Mouse (Mus musculus): ENCODE results near the gene Usp32. TPM values are rescaled to one million over a fixed set of nuclear protein-coding genes. Genes with fewer than 3 reads are reported as not detected.
A peak's percentile ranks its signal among the peaks of the same experiment; 100 is the strongest.

The Usp32 gene
- 5.3 and 5.4 TPM in 2 replicates for polyA plus RNA-seq (2016; fragmentation: Nextera tagmentation; extraction: Ambion mirVana)

- Histone ChIP-seq H3K4me3 (peak within 1 kb of the TSS; percentile 87), H3K27me3 (replicated peaks) (no peaks in the 10 kb centered on the region), H3K4me2 (peak within 1 kb of the TSS; percentile 74), H3K4me1 (replicated peaks) (peaks cover 3% of the 10 kb centered on the region; the same call in 1 of the 2 replicates), H3K9me3 (replicated peaks) (no peaks in the 10 kb centered on the region), H3K9ac (peak within 1 kb of the TSS; percentile 91), H3K36me3 (no peaks in the 10 kb centered on the region), H3K27ac (ENCODE audit: poor library complexity, severe bottlenecking) (peak within 1 kb of the TSS; percentile 85)
- peak; percentile 99 for ATAC-seq (ENCODE audit: insufficient number of reproducible peaks, low FRiP score)
- WGBS, result under 1% methylated on average over 85 of the region's 94 CpGs
Observed at GRCm38 (mm10) chr11:85139581-85140540, at the start of gene Usp32. Usp32 (minus strand) TSS chr11:85140161.

DNA sequence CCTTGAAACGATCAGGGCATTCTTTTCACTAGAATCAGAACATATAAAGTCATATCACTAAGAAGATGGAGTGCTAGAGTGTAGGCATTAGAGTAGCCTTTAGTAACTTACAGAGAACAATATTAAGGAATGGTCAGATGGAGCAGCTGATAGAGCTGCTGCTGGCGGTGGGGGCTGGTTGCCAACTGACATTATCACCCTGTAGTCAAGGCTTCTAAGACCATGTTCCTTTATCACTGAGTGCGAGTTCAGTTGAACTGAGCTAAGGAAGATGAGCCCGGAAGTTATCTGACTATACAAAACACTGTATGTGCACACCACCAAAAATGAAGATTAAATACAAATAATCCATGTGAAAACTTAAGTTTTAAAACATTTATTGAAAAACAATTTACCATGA is 49.1 kb upstream of the Usp32 start:
- no peak for ATAC-seq (ENCODE audit: insufficient number of reproducible peaks, low FRiP score)
- Histone ChIP-seq H3K9me3 (replicated peaks) (peaks cover 2% of the 10 kb centered on the region; the same call in 1 of the 2 replicates), H3K27me3 (replicated peaks) (no peaks in the 10 kb centered on the region), H3K4me1 (replicated peaks) (no peaks in the 10 kb centered on the region), H3K4me2 (no peak overlapping the region), H3K36me3 (peaks cover 53% of the 10 kb centered on the region), H3K4me3 (no peak overlapping the region), H3K27ac (ENCODE audit: poor library complexity, severe bottlenecking) (no peak overlapping the region), H3K9ac (no peak overlapping the region)
- 83% methylated on average over 4 of the region's 4 CpGs for WGBS

DNA sequence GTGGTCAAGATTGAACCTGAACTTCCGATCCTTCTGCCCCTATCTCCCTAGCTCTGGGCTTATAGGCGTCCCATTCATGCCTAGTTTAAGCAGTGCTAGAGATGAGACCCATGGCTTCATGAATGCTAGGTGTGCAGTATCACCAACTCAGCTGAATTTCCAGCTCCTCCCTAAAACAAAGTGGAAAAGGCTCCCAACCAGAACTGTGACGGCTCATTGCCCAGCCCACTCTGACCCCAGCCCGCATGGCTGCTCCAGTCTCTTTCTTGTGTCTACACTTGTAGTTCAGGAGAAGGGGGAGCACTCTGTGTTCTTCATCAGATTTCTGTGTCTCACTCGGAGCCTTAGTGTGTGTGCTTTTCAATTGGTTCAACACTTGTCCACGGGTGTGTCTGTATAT is 44.9 kb upstream of the Usp32 start:
- H3K27ac ChIP-seq (ENCODE audit: poor library complexity, severe bottlenecking), result no peak overlapping the region
- no peak for ATAC-seq (ENCODE audit: insufficient number of reproducible peaks, low FRiP score)
- H3K4me3 ChIP-seq, result no peak overlapping the region
- no peaks in the 10 kb centered on the region for H3K27me3 ChIP-seq (replicated peaks)
- WGBS, result 87% methylated on average over 6 of the region's 6 CpGs
- no peak overlapping the region for H3K4me2 ChIP-seq
- H3K36me3 ChIP-seq, result peaks cover 19% of the 10 kb centered on the region
- H3K4me1 ChIP-seq (replicated peaks), result peaks cover 4% of the 10 kb centered on the region
- no peak overlapping the region for H3K9ac ChIP-seq
- peaks cover 2% of the 10 kb centered on the region; the same call in 1 of the 2 replicates for H3K9me3 ChIP-seq (replicated peaks)

DNA sequence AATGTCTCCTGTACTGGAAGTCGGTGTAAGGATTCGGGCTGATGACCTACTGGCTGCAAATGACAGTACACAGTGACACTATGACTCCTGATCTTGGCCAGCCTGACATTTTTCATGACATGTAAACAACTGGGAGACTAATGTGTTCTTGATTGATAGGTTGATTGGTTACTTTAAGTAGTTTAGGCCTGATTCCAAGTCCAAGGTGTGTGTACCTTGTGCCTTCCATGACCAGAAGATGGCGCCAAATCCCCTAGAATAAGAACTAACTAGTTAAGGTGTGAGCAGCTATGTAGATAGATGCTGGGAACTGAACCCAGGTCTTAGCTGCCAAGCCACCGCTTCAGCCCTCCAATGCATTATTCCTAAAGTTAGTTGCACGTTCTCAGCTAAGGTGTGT is 44.1 kb upstream of the Usp32 start:
- peaks cover 4% of the 10 kb centered on the region for H3K4me1 ChIP-seq (replicated peaks)
- WGBS, result 64% methylated on average over 5 of the region's 5 CpGs
- no peak overlapping the region for H3K4me2 ChIP-seq
- H3K4me3 ChIP-seq, result no peak overlapping the region
- H3K9me3 ChIP-seq (replicated peaks), result peaks cover 2% of the 10 kb centered on the region; the same call in 1 of the 2 replicates
- H3K9ac ChIP-seq, result no peak overlapping the region
- H3K27ac ChIP-seq (ENCODE audit: poor library complexity, severe bottlenecking), result no peak overlapping the region
- peaks cover 12% of the 10 kb centered on the region for H3K36me3 ChIP-seq
- no peak for ATAC-seq (ENCODE audit: insufficient number of reproducible peaks, low FRiP score)
- H3K27me3 ChIP-seq (replicated peaks), result no peaks in the 10 kb centered on the region

DNA sequence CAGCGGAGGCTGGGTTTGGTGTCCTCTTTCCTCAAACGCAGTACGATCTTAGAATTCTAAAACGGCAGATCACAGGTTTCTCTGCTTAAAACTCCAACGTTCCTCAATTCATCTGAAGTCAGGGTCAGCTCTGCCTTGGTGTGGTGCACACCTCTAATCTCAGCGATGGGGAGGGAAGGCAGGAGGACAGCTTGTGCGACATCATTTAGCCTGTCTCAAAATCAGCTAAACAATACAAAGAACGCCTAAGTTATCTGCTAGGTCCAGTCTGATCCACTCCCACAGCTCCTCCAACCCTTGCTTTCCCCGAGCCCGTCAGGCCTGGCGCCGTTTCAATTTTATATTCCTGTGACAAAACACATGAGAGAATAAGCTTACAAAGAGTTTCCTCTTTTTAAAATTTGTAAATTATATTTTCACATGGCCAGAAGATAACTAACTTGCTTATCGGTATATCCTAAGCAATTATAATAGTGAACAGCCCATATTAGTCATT is 43.4 kb upstream of the Usp32 start:
- Histone ChIP-seq H3K4me3 (peak overlapping the region; percentile 47), H3K9me3 (replicated peaks) (peaks cover 2% of the 10 kb centered on the region; the same call in 1 of the 2 replicates), H3K4me2 (peak overlapping the region; percentile 74), H3K27me3 (replicated peaks) (no peaks in the 10 kb centered on the region), H3K36me3 (peaks cover 5% of the 10 kb centered on the region), H3K4me1 (replicated peaks) (peaks cover 4% of the 10 kb centered on the region), H3K9ac (peak overlapping the region; percentile 60), H3K27ac (ENCODE audit: poor library complexity, severe bottlenecking) (no peak overlapping the region)
- no peak for ATAC-seq (ENCODE audit: insufficient number of reproducible peaks, low FRiP score)
- 27% methylated on average over 13 of the region's 13 CpGs for WGBS

DNA sequence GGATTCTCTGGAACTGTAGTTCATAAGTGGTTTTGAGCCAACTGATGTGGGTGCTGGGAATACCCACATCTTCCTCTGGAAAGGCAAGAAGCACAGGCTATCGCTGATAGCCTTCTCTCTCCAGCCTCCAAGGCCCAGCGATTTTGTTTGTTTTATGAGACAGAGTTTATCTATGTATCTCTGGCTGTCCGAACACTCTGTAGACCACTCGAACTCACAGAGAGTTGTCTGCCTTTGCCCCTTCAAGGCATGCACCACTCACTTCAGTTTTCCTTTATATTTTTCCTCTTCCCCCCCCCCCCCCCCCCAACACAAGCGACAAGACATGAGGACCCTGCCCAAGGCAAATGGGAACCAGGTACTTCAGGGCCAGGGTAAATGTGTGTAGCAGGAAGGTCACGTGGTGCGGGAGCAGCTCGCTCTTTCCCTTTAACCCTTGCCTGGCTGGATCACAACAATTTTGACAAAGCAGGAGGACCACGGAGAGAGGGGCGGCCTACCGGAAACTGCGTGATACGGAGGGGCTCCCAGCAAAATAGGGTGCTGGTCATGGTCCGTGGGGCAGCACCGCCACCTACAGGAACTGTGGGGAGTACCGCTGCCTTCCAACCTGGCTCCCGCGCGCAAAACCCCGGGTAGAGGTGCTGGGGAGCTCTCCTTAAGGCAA is 42.8 kb upstream of the Usp32 start:
- Histone ChIP-seq H3K36me3 (peaks cover 3% of the 10 kb centered on the region; the same call in 1 of the 2 replicates), H3K4me1 (replicated peaks) (peaks cover 4% of the 10 kb centered on the region), H3K9me3 (replicated peaks) (peaks cover 2% of the 10 kb centered on the region; the same call in 1 of the 2 replicates), H3K4me3 (peak overlapping the region; percentile 47), H3K9ac (peak overlapping the region; percentile 60), H3K4me2 (peak overlapping the region; percentile 74), H3K27me3 (replicated peaks) (no peaks in the 10 kb centered on the region), H3K27ac (ENCODE audit: poor library complexity, severe bottlenecking) (no peak overlapping the region)
- WGBS, result 4% methylated on average over 19 of the region's 20 CpGs
- ATAC-seq (ENCODE audit: insufficient number of reproducible peaks, low FRiP score), result peak; percentile 78

DNA sequence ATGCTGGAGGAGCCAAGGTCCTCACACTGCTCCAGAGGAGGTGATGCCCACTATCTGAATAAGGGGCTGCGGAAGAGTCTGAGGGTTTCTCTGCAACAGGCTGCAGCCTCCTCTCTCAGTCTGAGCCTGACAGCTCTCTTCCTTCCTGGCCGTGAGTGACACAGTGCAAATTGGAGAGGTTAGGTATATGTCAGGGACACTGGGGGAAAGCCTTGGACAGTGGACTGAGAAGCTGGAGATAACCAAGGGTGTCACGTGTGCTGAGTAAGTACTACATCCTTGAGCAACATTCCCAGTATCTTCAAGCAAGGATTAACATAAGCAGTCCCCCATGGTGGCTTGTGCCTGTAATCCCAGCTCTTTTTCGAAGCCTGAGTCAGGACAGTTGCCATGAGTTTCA is 38.5 kb upstream of the Usp32 start:
- H3K9me3 ChIP-seq (replicated peaks), result no peaks in the 10 kb centered on the region
- H3K27me3 ChIP-seq (replicated peaks), result no peaks in the 10 kb centered on the region
- no peak overlapping the region for H3K27ac ChIP-seq (ENCODE audit: poor library complexity, severe bottlenecking)
- H3K4me1 ChIP-seq (replicated peaks), result peaks cover 4% of the 10 kb centered on the region
- 78% methylated on average over 4 of the region's 4 CpGs for WGBS
- H3K4me3 ChIP-seq, result no peak overlapping the region
- H3K4me2 ChIP-seq, result no peak overlapping the region
- H3K9ac ChIP-seq, result no peak overlapping the region
- ATAC-seq (ENCODE audit: insufficient number of reproducible peaks, low FRiP score), result no peak
- no peaks in the 10 kb centered on the region for H3K36me3 ChIP-seq

DNA sequence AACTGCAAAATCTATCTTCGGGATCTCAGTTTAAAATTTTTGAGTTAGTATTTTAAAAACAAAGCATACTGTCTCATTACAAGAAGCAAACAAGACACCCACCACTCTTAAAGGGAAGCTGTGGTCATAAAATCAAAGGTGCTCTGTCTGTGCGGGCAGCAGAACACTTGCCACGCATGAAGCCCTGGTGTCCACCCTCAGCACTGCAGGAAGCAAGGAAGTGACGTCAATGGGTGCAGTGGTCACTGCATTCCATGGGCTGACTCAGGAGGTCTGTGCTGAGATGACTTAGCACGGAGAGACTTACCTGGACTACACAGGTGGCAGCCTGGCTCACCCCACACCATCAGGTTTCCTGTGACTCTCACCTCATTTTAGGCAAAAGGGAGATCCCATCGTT is 37.8 kb upstream of the Usp32 start:
- Histone ChIP-seq H3K4me1 (replicated peaks) (no peaks in the 10 kb centered on the region), H3K4me2 (no peak overlapping the region), H3K4me3 (no peak overlapping the region), H3K27ac (ENCODE audit: poor library complexity, severe bottlenecking) (no peak overlapping the region), H3K36me3 (no peaks in the 10 kb centered on the region), H3K9me3 (replicated peaks) (no peaks in the 10 kb centered on the region), H3K27me3 (replicated peaks) (no peaks in the 10 kb centered on the region), H3K9ac (no peak overlapping the region)
- WGBS, result 72% methylated on average over 6 of the region's 6 CpGs
- ATAC-seq (ENCODE audit: insufficient number of reproducible peaks, low FRiP score), result no peak

DNA sequence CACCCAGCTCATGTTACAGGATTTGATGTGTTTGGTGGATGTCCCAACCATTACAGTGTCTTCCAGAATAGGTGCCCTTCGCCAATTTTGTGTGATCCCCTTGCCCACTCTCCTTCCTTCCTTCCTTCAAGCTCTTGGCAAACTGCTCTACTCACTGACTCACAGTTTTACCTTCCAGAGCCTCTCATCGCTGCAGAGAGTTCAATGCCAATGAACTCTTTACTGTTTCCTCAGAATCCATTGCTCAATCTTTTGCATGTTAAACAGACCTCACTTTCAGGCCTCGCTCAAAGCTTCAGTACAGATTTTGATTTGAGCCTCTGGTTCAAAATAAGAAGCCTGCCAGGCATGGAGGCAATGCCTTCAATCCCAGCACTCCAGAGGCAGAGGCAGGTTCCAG is 36.0 kb upstream of the Usp32 start:
- Histone ChIP-seq H3K4me2 (no peak overlapping the region), H3K27me3 (replicated peaks) (no peaks in the 10 kb centered on the region), H3K36me3 (no peaks in the 10 kb centered on the region), H3K9ac (no peak overlapping the region), H3K27ac (ENCODE audit: poor library complexity, severe bottlenecking) (no peak overlapping the region), H3K4me3 (no peak overlapping the region), H3K4me1 (replicated peaks) (no peaks in the 10 kb centered on the region), H3K9me3 (replicated peaks) (no peaks in the 10 kb centered on the region)
- 75% methylated on average over 3 of the region's 3 CpGs for WGBS
- ATAC-seq (ENCODE audit: insufficient number of reproducible peaks, low FRiP score), result no peak

- no peak overlapping the region for H3K4me2 ChIP-seq
- H3K9me3 ChIP-seq (replicated peaks), result no peaks in the 10 kb centered on the region
- H3K27ac ChIP-seq (ENCODE audit: poor library complexity, severe bottlenecking), result no peak overlapping the region
- no peak overlapping the region for H3K9ac ChIP-seq
- H3K36me3 ChIP-seq, result no peaks in the 10 kb centered on the region
- 0 out of 2 replicates have a peak, but pooled peaks cover 5% of the 10 kb centered on the region for H3K4me1 ChIP-seq (replicated peaks)
- no peaks in the 10 kb centered on the region for H3K27me3 ChIP-seq (replicated peaks)
- H3K4me3 ChIP-seq, result no peak overlapping the region
- ATAC-seq (ENCODE audit: insufficient number of reproducible peaks, low FRiP score), result no peak
- WGBS, result 47% methylated on average over 2 of the region's 2 CpGs
Observed at GRCm38 (mm10) chr11:85170833-85171232, 30.9 kb upstream of the Usp32 start.

All from heart, embryonic 12.5 days (tissue).